Mouse (Mus musculus) kidney, adult 2 months (tissue): ENCODE data around the gene Ccdc24. TPM values are rescaled to one million over a fixed set of nuclear protein-coding genes. Genes with fewer than 3 reads are reported as not detected.

Experiments
- DNase-seq: peaks from one replicate; pipeline ENCODE4 v3.0.0; 2021
- H3K27ac ChIP-seq: fragments of 200-500 bp; 2 replicates; pipeline ENCODE4 v1.5.1; 2012; ENCODE audit warnings: low read depth, low read length, control low read depth, inconsistent platforms; ENCODE audit not compliant: insufficient read depth
- H3K27me3 ChIP-seq: fragments of 200-500 bp; replicated peaks from 2 replicates; pipeline ENCODE4 v1.6.1; 2012; ENCODE audit warnings: mild to moderate bottlenecking, moderate library complexity, low read length, inconsistent platforms; ENCODE audit not compliant: control insufficient read depth, insufficient read depth
- H3K36me3 ChIP-seq: fragments of 200-500 bp; 2 replicates; pipeline ENCODE4 v1.6.1; 2012; ENCODE audit warnings: mild to moderate bottlenecking, moderate library complexity, low read length, inconsistent platforms; ENCODE audit not compliant: control insufficient read depth, insufficient read depth
- H3K4me1 ChIP-seq: fragments of 200-500 bp; 2 replicates; pipeline ENCODE4 v1.6.1; 2011; ENCODE audit warnings: low read length; ENCODE audit not compliant: control insufficient read depth, insufficient read depth
- H3K4me3 ChIP-seq: fragments of 200-500 bp; 2 replicates; pipeline ENCODE4 v1.5.1; 2011; ENCODE audit warnings: mild to moderate bottlenecking, low read depth, low read length, control low read depth; ENCODE audit not compliant: insufficient read depth
- CTCF ChIP-seq: fragments of 200-500 bp; conservative IDR thresholded peaks from 2 replicates; pipeline ENCODE4 v1.5.1; 2011; ENCODE audit warnings: low read depth, mild to moderate bottlenecking, control low read depth, low read length, moderate library complexity, mixed read lengths; ENCODE audit not compliant: insufficient read depth, insufficient read length
- POLR2A ChIP-seq: fragments of 200-500 bp; IDR thresholded peaks from one replicate; pipeline ENCODE4 v1.6.1; 2011; ENCODE audit warnings: low read depth, low read length, control low read depth
- WGBS: fragments of 180-500 bp; shearing (Covaris S2); methylation state at CpG from one replicate; pipeline ENCODE4 v1.1.7; 2018; 5-methylcytosine and 5-hydroxymethylcytosine counted together
- polyA plus RNA-seq: library from polyadenylated mRNA; depleted of rRNA; stranded (reverse); fragments of >200 nt; gene quantifications from 2 replicates; pipeline ENCODE4 v1.2.3, GENCODE M21; 2012

Ccdc24 gene
- polyA plus RNA-seq, 1 experiment = 2.9 TPM

GRCm38 (mm10) chr4:117878301-117878700 is 5.9 kb upstream of the Ccdc24 start:
- DNase-seq = no peak
- Histone ChIP-seq H3K36me3 (no peaks in the 10 kb centered on the region), H3K4me1 (no peaks in the 10 kb centered on the region), H3K4me3 (no peak overlapping the region), H3K27ac (no peak overlapping the region), H3K27me3 (no peaks in the 10 kb centered on the region)
- 51% methylated on average over 10 of the region's 10 CpGs for WGBS
- TF ChIP-seq CTCF (no peak), POLR2A (no peak)

GRCm38 (mm10) chr4:117873615-117874014 is 1.3 kb upstream of the Ccdc24 start:
- H3K36me3 ChIP-seq = no peaks in the 10 kb centered on the region
- H3K4me3 ChIP-seq = no peak overlapping the region
- no peak overlapping the region for H3K27ac ChIP-seq
- TF ChIP-seq CTCF (no peak), POLR2A (no peak)
- no peak for DNase-seq
- H3K27me3 ChIP-seq = no peaks in the 10 kb centered on the region
- WGBS = 92% methylated on average over 9 of the region's 9 CpGs
- no peaks in the 10 kb centered on the region for H3K4me1 ChIP-seq

GRCm38 (mm10) chr4:117871787-117872186 is 570 bp downstream of the Ccdc24 start:
- DNase-seq = no peak
- H3K4me3 ChIP-seq = no peak overlapping the region
- no peak overlapping the region for H3K27ac ChIP-seq
- no peaks in the 10 kb centered on the region for H3K27me3 ChIP-seq
- TF ChIP-seq POLR2A = no peak
- no peak for TF ChIP-seq CTCF
- 73% methylated on average over 7 of the region's 7 CpGs for WGBS
- H3K36me3 ChIP-seq = no peaks in the 10 kb centered on the region
- H3K4me1 ChIP-seq = no peaks in the 10 kb centered on the region

GRCm38 (mm10) chr4:117870437-117870836 is 1.9 kb downstream of the Ccdc24 start:
- Histone ChIP-seq H3K27me3 (no peaks in the 10 kb centered on the region), H3K27ac (no peak overlapping the region), H3K4me3 (no peak overlapping the region), H3K36me3 (no peaks in the 10 kb centered on the region), H3K4me1 (peaks cover 4% of the 10 kb centered on the region; the same call in 1 of the 2 replicates)
- 63% methylated on average over 1 of the region's 1 CpGs for WGBS
- TF ChIP-seq POLR2A = no peak
- no peak for TF ChIP-seq CTCF
- no peak for DNase-seq

- H3K4me1 ChIP-seq = peaks cover 4% of the 10 kb centered on the region; the same call in 1 of the 2 replicates
- no peak for TF ChIP-seq POLR2A
- no peak for TF ChIP-seq CTCF
- no peaks in the 10 kb centered on the region for H3K27me3 ChIP-seq
- no peak overlapping the region for H3K27ac ChIP-seq
- no peaks in the 10 kb centered on the region for H3K36me3 ChIP-seq
- no peak overlapping the region for H3K4me3 ChIP-seq
- WGBS = 77% methylated on average over 9 of the region's 9 CpGs
- DNase-seq = no peak
Observed at GRCm38 (mm10) chr4:117869317-117869716, 3.0 kb downstream of the Ccdc24 start.

GRCm38 (mm10) chr4:117867823-117868222 is 4.5 kb downstream of the Ccdc24 start:
- DNase-seq = peak; percentile 66
- 21% methylated on average over 24 of the region's 24 CpGs for WGBS
- Histone ChIP-seq H3K4me1 (peaks cover 4% of the 10 kb centered on the region; the same call in 1 of the 2 replicates), H3K4me3 (no peak overlapping the region), H3K27me3 (no peaks in the 10 kb centered on the region), H3K27ac (no peak overlapping the region), H3K36me3 (no peaks in the 10 kb centered on the region)
- TF ChIP-seq POLR2A (no peak), CTCF (peak; percentile 71)

DNA sequence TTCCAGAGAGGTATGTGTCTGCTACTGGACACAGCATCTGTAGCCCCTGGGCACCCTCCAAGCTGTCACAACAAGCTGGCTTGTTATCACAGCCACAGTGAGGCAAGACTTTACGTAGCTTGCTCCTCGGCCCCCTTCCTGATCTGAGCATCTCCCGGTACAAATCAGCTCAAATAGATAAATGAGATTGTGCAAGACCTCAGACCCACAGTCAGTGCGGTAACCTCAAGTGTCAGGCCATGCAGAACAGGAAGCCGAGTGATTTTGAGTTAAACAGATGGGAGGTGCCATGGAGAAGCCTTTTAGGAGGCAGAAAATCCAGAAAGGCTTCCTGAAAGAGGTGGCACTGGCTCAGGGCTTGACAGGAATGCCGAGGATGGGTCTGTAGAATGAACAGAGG is 5.4 kb downstream of the Ccdc24 start:
- Histone ChIP-seq H3K4me1 (peaks cover 4% of the 10 kb centered on the region; the same call in 1 of the 2 replicates), H3K27ac (no peak overlapping the region), H3K36me3 (no peaks in the 10 kb centered on the region), H3K27me3 (no peaks in the 10 kb centered on the region), H3K4me3 (no peak overlapping the region)
- TF ChIP-seq POLR2A (no peak), CTCF (no peak)
- 77% methylated on average over 6 of the region's 6 CpGs for WGBS
- DNase-seq = no peak

DNA sequence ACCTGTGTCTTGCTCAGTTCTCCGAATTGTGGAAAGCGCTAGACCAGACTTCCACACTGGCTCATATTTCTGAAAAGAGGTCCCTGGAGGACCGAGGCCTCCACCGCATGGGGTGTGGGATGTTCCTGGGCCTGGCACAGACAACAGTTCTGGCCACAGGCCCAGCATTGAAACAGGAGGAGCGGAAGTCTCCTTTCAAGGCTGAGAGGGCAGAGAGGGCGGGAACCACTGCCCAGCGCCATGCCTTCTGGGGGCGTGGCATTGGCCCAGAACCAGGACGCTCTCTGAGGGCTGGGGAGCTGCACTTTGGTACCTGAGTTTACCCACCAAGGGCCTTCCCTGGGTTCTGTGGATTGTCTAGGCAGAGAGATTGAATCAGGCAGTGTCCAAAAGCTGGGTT is 6.3 kb downstream of the Ccdc24 start:
- H3K4me3 ChIP-seq = no peak overlapping the region
- H3K4me1 ChIP-seq = peaks cover 4% of the 10 kb centered on the region; the same call in 1 of the 2 replicates
- no peaks in the 10 kb centered on the region for H3K36me3 ChIP-seq
- H3K27ac ChIP-seq = no peak overlapping the region
- no peaks in the 10 kb centered on the region for H3K27me3 ChIP-seq
- TF ChIP-seq POLR2A (no peak), CTCF (no peak)
- peak; percentile 94 for DNase-seq
- WGBS = 24% methylated on average over 9 of the region's 9 CpGs
